Mouse (Mus musculus): ENCODE measurements around the gene Mfsd10.
"Not testable (repeated sequence)": the region's sequence is repeated elsewhere in the genome, so short reads cannot be mapped to it uniquely, and the experiment has no call there.

Mfsd10 gene

GRCm38 (mm10) chr5:34604576-34604975 is 32.4 kb downstream of the Mfsd10 start:
- no peak for DNase-seq

GRCm38 (mm10) chr5:34593202-34593727 is 43.7 kb downstream of the Mfsd10 start:
- DNase-seq, result no peak

GRCm38 (mm10) chr5:34592666-34593065 is 44.3 kb downstream of the Mfsd10 start:
- no peak for DNase-seq

- not testable (repeated sequence) for DNase-seq
These were observed 44.8 kb downstream of the Mfsd10 start for GRCm38 (mm10) chr5:34592224-34592623.

- no peak for DNase-seq
These were observed 45.5 kb downstream of the Mfsd10 start for GRCm38 (mm10) chr5:34591388-34592004.

GRCm38 (mm10) chr5:34590702-34591101 is 46.3 kb downstream of the Mfsd10 start:
- no peak for DNase-seq

- DNase-seq, result no peak
These were observed 47.0 kb downstream of the Mfsd10 start for GRCm38 (mm10) chr5:34590059-34590458.

- no peak for DNase-seq
These were observed 49.1 kb downstream of the Mfsd10 start for GRCm38 (mm10) chr5:34587881-34588280.

- DNase-seq, result no peak
These were observed 51.8 kb downstream of the Mfsd10 start for GRCm38 (mm10) chr5:34585216-34585615.
